Mouse (Mus musculus) CH12.LX (cell line): ENCODE results near the gene Musk. TPM values are rescaled to one million over a fixed set of nuclear protein-coding genes. Genes with fewer than 3 reads are reported as not detected.

ENCODE experiments used
- DNase-seq: peaks from one replicate; pipeline ENCODE4 v3.0.0-alpha.2; 2013; ENCODE audit errors: extremely low read depth
- H3K27ac ChIP-seq: 2 replicates; pipeline ENCODE4 v1.5.1; 2012; ENCODE audit warnings: low read depth, mild to moderate bottlenecking, control low read depth, moderate library complexity; ENCODE audit not compliant: insufficient read depth
- H3K27me3 ChIP-seq: replicated peaks from 2 replicates; pipeline ENCODE3; 2012; ENCODE audit warnings: inconsistent platforms
- H3K36me3 ChIP-seq, 2 experiments: replicated peaks in 1 of 2; 2 replicates each; pipeline versions ENCODE3 to v1.6.1; 2012; ENCODE audit warnings: inconsistent platforms in 1 of 2, low read length in 1 of 2, mild to moderate bottlenecking in 1 of 2, mixed read lengths in 1 of 2, moderate library complexity in 1 of 2; ENCODE audit not compliant: control insufficient read depth in 1 of 2, insufficient read depth in 1 of 2
- H3K4me1 ChIP-seq, 2 experiments: 2 replicates each; pipeline ENCODE4 v1.6.1; 2012; ENCODE audit warnings: inconsistent platforms in 1 of 2, moderate library complexity in 1 of 2; ENCODE audit not compliant: insufficient read depth in 2 of 2, control insufficient read depth in 1 of 2
- H3K4me2 ChIP-seq: 2 replicates; pipeline ENCODE4 v1.6.1; 2012; ENCODE audit warnings: low read depth, mild to moderate bottlenecking, control low read depth; ENCODE audit not compliant: poor library complexity, insufficient read depth, severe bottlenecking
- H3K4me3 ChIP-seq, 3 experiments: fragments of 150-350 bp in 1 of 3; sonication (generic) in 1 of 3; replicated peaks in 1 of 3; 2 replicates each; pipeline versions ENCODE3 to v1.5.1; 2011 to 2012; ENCODE audit warnings: low read depth in 2 of 3, low read length in 2 of 3, mild to moderate bottlenecking in 2 of 3, moderate library complexity in 2 of 3, control low read depth in 1 of 3, improper control_type of control experiment in 1 of 3, inconsistent platforms in 1 of 3, mixed read lengths in 1 of 3; ENCODE audit not compliant: poor library complexity in 1 of 3
- H3K79me2 ChIP-seq: replicated peaks from 2 replicates; pipeline ENCODE4 v1.6.1; 2012; ENCODE audit warnings: mild to moderate bottlenecking, moderate library complexity; ENCODE audit not compliant: control insufficient read depth, poor library complexity, insufficient read depth, severe bottlenecking; ENCODE audit errors: extremely low read depth
- H3K9ac ChIP-seq: 2 replicates; pipeline ENCODE4 v1.6.1; 2012; ENCODE audit warnings: low read depth, mild to moderate bottlenecking, control low read depth, moderate library complexity; ENCODE audit not compliant: insufficient read depth
- H3K9me3 ChIP-seq: replicated peaks from 2 replicates; pipeline ENCODE3; 2012; ENCODE audit warnings: low read length, inconsistent platforms, mixed read lengths
- CHD1 ChIP-seq: IDR thresholded peaks from 2 replicates; pipeline ENCODE4 v1.6.1; 2012; ENCODE audit warnings: low read depth, low read length, improper control_type of control experiment, inconsistent platforms
- CHD2 ChIP-seq: IDR thresholded peaks from 2 replicates; pipeline ENCODE4 v1.6.1; 2011; ENCODE audit warnings: low read length, improper control_type of control experiment
- CTCF ChIP-seq, 2 experiments: IDR thresholded peaks in 1 of 2; conservative IDR thresholded peaks in 1 of 2; 2 replicates each; pipeline ENCODE4 v1.5.1; 2011 to 2012; ENCODE audit warnings: low read depth in 2 of 2, low read length in 2 of 2, improper control_type of control experiment in 1 of 2, inconsistent platforms in 1 of 2, mild to moderate bottlenecking in 1 of 2, moderate library complexity in 1 of 2
- E2F4 ChIP-seq: IDR thresholded peaks from 2 replicates; pipeline ENCODE4 v1.6.1; 2011; ENCODE audit warnings: low read depth, low read length, improper control_type of control experiment; ENCODE audit not compliant: insufficient replicate concordance
- EP300 ChIP-seq: IDR thresholded peaks from 2 replicates; pipeline ENCODE4 v1.6.1; 2011; ENCODE audit warnings: low read length, improper control_type of control experiment
- ETS1 ChIP-seq: conservative IDR thresholded peaks from 2 replicates; pipeline ENCODE4 v1.6.1; 2012; ENCODE audit warnings: low read depth, mild to moderate bottlenecking, inconsistent platforms, low read length, improper control_type of control experiment, moderate library complexity
- HCFC1 ChIP-seq: IDR thresholded peaks from 2 replicates; pipeline ENCODE4 v1.6.1; 2012; ENCODE audit warnings: low read depth, mild to moderate bottlenecking, inconsistent platforms, low read length, improper control_type of control experiment
- JUND ChIP-seq: conservative IDR thresholded peaks from 2 replicates; pipeline ENCODE4 v1.6.1; 2011; ENCODE audit warnings: low read depth, low read length, improper control_type of control experiment
- MAFK ChIP-seq: IDR thresholded peaks from 2 replicates; pipeline ENCODE4 v1.6.1; 2011; ENCODE audit warnings: low read length, improper control_type of control experiment; ENCODE audit not compliant: insufficient replicate concordance
- MAZ ChIP-seq: IDR thresholded peaks from 2 replicates; pipeline ENCODE4 v1.6.1; 2012; ENCODE audit warnings: low read depth, mild to moderate bottlenecking, inconsistent platforms, low read length, improper control_type of control experiment, moderate library complexity
- MXI1 ChIP-seq: IDR thresholded peaks from 2 replicates; pipeline ENCODE4 v1.6.1; 2011; ENCODE audit warnings: mild to moderate bottlenecking, low read depth, low read length, improper control_type of control experiment
- MYC ChIP-seq: IDR thresholded peaks from 2 replicates; pipeline ENCODE4 v1.6.1; 2011; ENCODE audit warnings: low read depth, mild to moderate bottlenecking, improper control_type of control experiment, low read length
- PAX5 ChIP-seq: IDR thresholded peaks from 2 replicates; pipeline ENCODE4 v1.6.1; 2012; ENCODE audit warnings: low read length, inconsistent platforms, mixed read lengths
- POLR2AphosphoS2 ChIP-seq: IDR thresholded peaks from 2 replicates; pipeline ENCODE4 v1.6.1; 2011; ENCODE audit warnings: low read depth, low read length, improper control_type of control experiment
- RCOR1 ChIP-seq: conservative IDR thresholded peaks from 2 replicates; pipeline ENCODE4 v1.6.1; 2012; ENCODE audit warnings: low read depth, mild to moderate bottlenecking, inconsistent platforms, low read length, improper control_type of control experiment
- SIN3A ChIP-seq: IDR thresholded peaks from 2 replicates; pipeline ENCODE4 v1.6.1; 2012; ENCODE audit warnings: low read length, improper control_type of control experiment, inconsistent platforms
- SMC3 ChIP-seq: IDR thresholded peaks from 2 replicates; pipeline ENCODE4 v1.6.1; 2011; ENCODE audit warnings: low read depth, low read length, improper control_type of control experiment
- TBP ChIP-seq: conservative IDR thresholded peaks from 2 replicates; pipeline ENCODE4 v1.6.1; 2011; ENCODE audit warnings: low read depth, low read length, improper control_type of control experiment
- TCF12 ChIP-seq: IDR thresholded peaks from 2 replicates; pipeline ENCODE4 v1.6.1; 2014; ENCODE audit warnings: low read depth, mild to moderate bottlenecking, inconsistent platforms, low read length, improper control_type of control experiment
- UBTF ChIP-seq: IDR thresholded peaks from 2 replicates; pipeline ENCODE4 v1.6.1; 2012; ENCODE audit warnings: low read depth, mild to moderate bottlenecking, inconsistent platforms, low read length, improper control_type of control experiment, moderate library complexity
- USF2 ChIP-seq: conservative IDR thresholded peaks from 2 replicates; pipeline ENCODE4 v1.6.1; 2011; ENCODE audit warnings: low read depth, low read length, improper control_type of control experiment
- ZC3H11A ChIP-seq: IDR thresholded peaks from 2 replicates; pipeline ENCODE4 v1.6.1; 2012; ENCODE audit warnings: low read depth, mild to moderate bottlenecking, inconsistent platforms, low read length, improper control_type of control experiment
- ZMIZ1 ChIP-seq: IDR thresholded peaks from 2 replicates; pipeline ENCODE4 v1.6.1; 2012; ENCODE audit warnings: low read depth, mild to moderate bottlenecking, inconsistent platforms, low read length, improper control_type of control experiment
- ZNF384 ChIP-seq: IDR thresholded peaks from 2 replicates; pipeline ENCODE4 v1.6.1; 2012; ENCODE audit warnings: low read depth, low read length, improper control_type of control experiment, inconsistent platforms
- dilution Hi-C: fragments of 300-500 bp; cut with MboI; formaldehyde crosslinking; loops from 2 replicates; pipeline ENCODE4 v1.14.3; 2020; ENCODE audit warnings: low sequenced_read_pairs; ENCODE audit not compliant: extremely low pct_unique_long_range_greater_than_20kb, extremely low pct_ligation_motif_present
- in situ Hi-C: fragments of 300-500 bp; cut with MboI; formaldehyde crosslinking; loops from 3 replicates; pipeline ENCODE4 v1.14.3; 2019; ENCODE audit warnings: low sequenced_read_pairs, low pct_ligation_motif_present, low pct_unique_long_range_greater_than_20kb, mixed read lengths
- polyA plus RNA-seq: library from polyadenylated mRNA; unstranded; fragments of >175 nt; gene quantifications from 2 replicates; pipeline ENCODE4 v1.2.1, GENCODE M21; 2012; ENCODE audit warnings: low read depth; ENCODE audit not compliant: insufficient read length
- total RNA-seq, 2 experiments: library from RNA; depleted of rRNA; stranded (reverse); fragments of 300-350 nt in 1 of 2; fragments of >200 nt in 1 of 2; gene quantifications; 2 replicates each; pipeline ENCODE4 v1.2.3; 2012 to 2014

The Musk gene
- total and polyA plus RNA-seq, 3 experiments = not detected

DNA sequence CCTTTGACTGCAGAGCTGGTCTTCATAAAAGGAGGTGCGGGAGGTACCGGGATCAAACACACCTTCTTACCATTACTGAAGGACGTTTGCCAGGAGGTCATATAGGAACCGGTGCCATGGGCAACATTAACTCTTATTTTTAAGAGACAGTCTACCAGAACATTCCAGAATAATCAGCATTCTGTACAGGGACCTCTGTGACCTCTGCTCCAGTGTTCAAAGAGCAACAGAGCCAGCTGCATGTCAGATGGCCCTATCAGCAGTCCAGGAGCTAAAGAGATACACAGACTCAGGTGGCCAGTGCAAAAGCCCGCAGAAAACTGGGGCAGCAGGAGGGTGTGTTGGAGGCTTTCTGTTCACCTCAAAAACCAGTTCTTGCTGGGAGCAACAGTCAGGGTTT lies 65.8 kb downstream of the Musk start:
- in situ Hi-C loops (no loop called here), dilution Hi-C loops (no loop called here)
- H3K9me3 ChIP-seq = no peaks in the 10 kb centered on the region
- H3K79me2 ChIP-seq = no peaks in the 10 kb centered on the region
- H3K9ac ChIP-seq = no peak overlapping the region
- H3K4me3 ChIP-seq = no peak overlapping the region
- no peak overlapping the region for H3K27ac ChIP-seq
- no peaks in the 10 kb centered on the region for H3K27me3 ChIP-seq
- TF ChIP-seq UBTF (no peak), CHD1 (no peak), SMC3 (no peak), PAX5 (no peak), ZC3H11A (no peak), TCF12 (no peak), JUND (no peak), HCFC1 (no peak), TBP (no peak), CHD2 (no peak), E2F4 (no peak), SIN3A (no peak), MYC (no peak), ZMIZ1 (no peak), MXI1 (no peak), EP300 (no peak)
- no peaks in the 10 kb centered on the region; a peak in 1 of 4 replicates for H3K4me1 ChIP-seq
- peak overlapping the region; percentile 32; the same call in 1 of the 2 replicates for H3K4me2 ChIP-seq
- no peak for DNase-seq
- no peaks in the 10 kb centered on the region for H3K36me3 ChIP-seq

- dilution Hi-C loops = no loop called here
- Histone ChIP-seq H3K4me1 (no peaks in the 10 kb centered on the region), H3K27me3 (no peaks in the 10 kb centered on the region), H3K4me3 (no peak overlapping the region), H3K36me3 (no peaks in the 10 kb centered on the region), H3K79me2 (no peaks in the 10 kb centered on the region), H3K9me3 (no peaks in the 10 kb centered on the region), H3K4me2 (no peak overlapping the region), H3K27ac (no peak overlapping the region), H3K9ac (no peak overlapping the region)
- no peak for TF ChIP-seq ETS1
- TF ChIP-seq SIN3A = no peak
- no peak for TF ChIP-seq PAX5
- no peak for TF ChIP-seq MAZ
- TF ChIP-seq POLR2AphosphoS2 = no peak
- TF ChIP-seq MAFK = no peak
- no peak for TF ChIP-seq USF2
- TF ChIP-seq UBTF = no peak
- TF ChIP-seq MYC = no peak
- no peak for TF ChIP-seq CTCF (conservative IDR thresholded peaks at IDR 0.05 in 1 of 2, IDR thresholded peaks at IDR 0.05 in 1 of 2; ENCODE audit: low read depth in 2 of 2, low read length in 2 of 2)
- no peak for TF ChIP-seq RCOR1
- TF ChIP-seq ZNF384 = no peak
- TF ChIP-seq ZC3H11A = no peak
- no peak for DNase-seq
- in situ Hi-C loops = no loop called here
Observed at GRCm38 (mm10) chr4:58358996-58359395, 73.2 kb downstream of the Musk start.
